Mouse (Mus musculus): ENCODE results near the gene Sept6. TPM values are rescaled to one million over a fixed set of nuclear protein-coding genes. Genes with fewer than 3 reads are reported as not detected.

Gene Sept6
- polyA plus RNA-seq, 1 experiment from 2014 or later = 21.0 TPM

- no peak overlapping the region for H3K4me3 ChIP-seq (ENCODE audit: low read depth, low read length)
- H3K27me3 ChIP-seq (ENCODE audit: control insufficient read depth, insufficient read depth, low read length) = no peaks in the 10 kb centered on the region
- WGBS = 68% methylated on average over 3 of the region's 3 CpGs
- no peaks in the 10 kb centered on the region for H3K36me3 ChIP-seq (ENCODE audit: control insufficient read depth, insufficient read depth, low read length)
- no peaks in the 10 kb centered on the region for H3K4me1 ChIP-seq (ENCODE audit: control insufficient read depth, insufficient read depth, low read length)
- H3K9me3 ChIP-seq (ENCODE audit: control insufficient read depth, low read depth, low read length) = no peaks in the 10 kb centered on the region
- H3K4me2 ChIP-seq (replicated peaks; ENCODE audit: low read depth, low read length) = no peak overlapping the region
- no peak for ATAC-seq (ENCODE audit: insufficient number of reproducible peaks, insufficient read depth, low FRiP score, low read depth)
- H3K27ac ChIP-seq (ENCODE audit: low read length) = no peak overlapping the region
- no peak overlapping the region for H3K9ac ChIP-seq (replicated peaks; ENCODE audit: low read depth, low read length)
Measured at GRCm38 (mm10) chrX:36941106-36941505, 50.5 kb downstream of the Sept6 start.

GRCm38 (mm10) chrX:36939806-36940413, 51.7 kb downstream of the Sept6 start:
- Histone ChIP-seq H3K27ac (ENCODE audit: low read length) (no peak overlapping the region), H3K4me1 (ENCODE audit: control insufficient read depth, insufficient read depth, low read length) (no peaks in the 10 kb centered on the region), H3K9ac (replicated peaks; ENCODE audit: low read depth, low read length) (no peak overlapping the region), H3K27me3 (ENCODE audit: control insufficient read depth, insufficient read depth, low read length) (no peaks in the 10 kb centered on the region), H3K9me3 (ENCODE audit: control insufficient read depth, low read depth, low read length) (no peaks in the 10 kb centered on the region), H3K36me3 (ENCODE audit: control insufficient read depth, insufficient read depth, low read length) (no peaks in the 10 kb centered on the region), H3K4me3 (ENCODE audit: low read depth, low read length) (no peak overlapping the region), H3K4me2 (replicated peaks; ENCODE audit: low read depth, low read length) (no peak overlapping the region)
- 75% methylated on average over 4 of the region's 4 CpGs for WGBS
- ATAC-seq (ENCODE audit: insufficient number of reproducible peaks, insufficient read depth, low FRiP score, low read depth) = no peak; the same call in 1 of the 2 replicates

- H3K27me3 ChIP-seq (ENCODE audit: control insufficient read depth, insufficient read depth, low read length) = no peaks in the 10 kb centered on the region
- H3K9ac ChIP-seq (replicated peaks; ENCODE audit: low read depth, low read length) = no peak overlapping the region
- H3K36me3 ChIP-seq (ENCODE audit: control insufficient read depth, insufficient read depth, low read length) = no peaks in the 10 kb centered on the region
- H3K4me3 ChIP-seq (ENCODE audit: low read depth, low read length) = no peak overlapping the region
- no peak for ATAC-seq (ENCODE audit: insufficient number of reproducible peaks, insufficient read depth, low FRiP score, low read depth)
- no peaks in the 10 kb centered on the region for H3K4me1 ChIP-seq (ENCODE audit: control insufficient read depth, insufficient read depth, low read length)
- 70% methylated on average over 7 of the region's 7 CpGs for WGBS
- H3K9me3 ChIP-seq (ENCODE audit: control insufficient read depth, low read depth, low read length) = no peaks in the 10 kb centered on the region
- H3K4me2 ChIP-seq (replicated peaks; ENCODE audit: low read depth, low read length) = no peak overlapping the region
- no peak overlapping the region for H3K27ac ChIP-seq (ENCODE audit: low read length)
Measured at GRCm38 (mm10) chrX:36935326-36935966, 56.1 kb downstream of the Sept6 start.

- H3K9me3 ChIP-seq (ENCODE audit: control insufficient read depth, low read depth, low read length) = no peaks in the 10 kb centered on the region
- no peaks in the 10 kb centered on the region for H3K4me1 ChIP-seq (ENCODE audit: control insufficient read depth, insufficient read depth, low read length)
- no peak for ATAC-seq (ENCODE audit: insufficient number of reproducible peaks, insufficient read depth, low FRiP score, low read depth)
- no peak overlapping the region for H3K9ac ChIP-seq (replicated peaks; ENCODE audit: low read depth, low read length)
- no peak overlapping the region for H3K4me2 ChIP-seq (replicated peaks; ENCODE audit: low read depth, low read length)
- H3K27ac ChIP-seq (ENCODE audit: low read length) = no peak overlapping the region
- H3K27me3 ChIP-seq (ENCODE audit: control insufficient read depth, insufficient read depth, low read length) = no peaks in the 10 kb centered on the region
- H3K4me3 ChIP-seq (ENCODE audit: low read depth, low read length) = no peak overlapping the region
- 54% methylated on average over 1 of the region's 1 CpGs for WGBS
- H3K36me3 ChIP-seq (ENCODE audit: control insufficient read depth, insufficient read depth, low read length) = no peaks in the 10 kb centered on the region
Measured at GRCm38 (mm10) chrX:36930574-36930973, 61.0 kb downstream of the Sept6 start.

GRCm38 (mm10) chrX:36929694-36930093, 61.9 kb downstream of the Sept6 start:
- WGBS = 66% methylated on average over 4 of the region's 4 CpGs
- Histone ChIP-seq H3K4me1 (ENCODE audit: control insufficient read depth, insufficient read depth, low read length) (no peaks in the 10 kb centered on the region), H3K9me3 (ENCODE audit: control insufficient read depth, low read depth, low read length) (no peaks in the 10 kb centered on the region), H3K27me3 (ENCODE audit: control insufficient read depth, insufficient read depth, low read length) (no peaks in the 10 kb centered on the region), H3K9ac (replicated peaks; ENCODE audit: low read depth, low read length) (no peak overlapping the region), H3K27ac (ENCODE audit: low read length) (no peak overlapping the region), H3K36me3 (ENCODE audit: control insufficient read depth, insufficient read depth, low read length) (no peaks in the 10 kb centered on the region), H3K4me2 (replicated peaks; ENCODE audit: low read depth, low read length) (no peak overlapping the region), H3K4me3 (ENCODE audit: low read depth, low read length) (no peak overlapping the region)
- ATAC-seq (ENCODE audit: insufficient number of reproducible peaks, insufficient read depth, low FRiP score, low read depth) = no peak

GRCm38 (mm10) chrX:36928791-36929190, 62.8 kb downstream of the Sept6 start:
- no peaks in the 10 kb centered on the region for H3K36me3 ChIP-seq (ENCODE audit: control insufficient read depth, insufficient read depth, low read length)
- ATAC-seq (ENCODE audit: insufficient number of reproducible peaks, insufficient read depth, low FRiP score, low read depth) = no peak
- H3K9ac ChIP-seq (replicated peaks; ENCODE audit: low read depth, low read length) = no peak overlapping the region
- H3K27ac ChIP-seq (ENCODE audit: low read length) = no peak overlapping the region
- H3K4me3 ChIP-seq (ENCODE audit: low read depth, low read length) = no peak overlapping the region
- H3K27me3 ChIP-seq (ENCODE audit: control insufficient read depth, insufficient read depth, low read length) = no peaks in the 10 kb centered on the region
- no peak overlapping the region for H3K4me2 ChIP-seq (replicated peaks; ENCODE audit: low read depth, low read length)
- H3K9me3 ChIP-seq (ENCODE audit: control insufficient read depth, low read depth, low read length) = no peaks in the 10 kb centered on the region
- H3K4me1 ChIP-seq (ENCODE audit: control insufficient read depth, insufficient read depth, low read length) = no peaks in the 10 kb centered on the region
- WGBS = 81% methylated on average over 4 of the region's 4 CpGs

- H3K9ac ChIP-seq (replicated peaks; ENCODE audit: low read depth, low read length) = no peak overlapping the region
- no peak overlapping the region for H3K27ac ChIP-seq (ENCODE audit: low read length)
- no peaks in the 10 kb centered on the region for H3K4me1 ChIP-seq (ENCODE audit: control insufficient read depth, insufficient read depth, low read length)
- H3K4me3 ChIP-seq (ENCODE audit: low read depth, low read length) = no peak overlapping the region
- H3K27me3 ChIP-seq (ENCODE audit: control insufficient read depth, insufficient read depth, low read length) = no peaks in the 10 kb centered on the region
- H3K9me3 ChIP-seq (ENCODE audit: control insufficient read depth, low read depth, low read length) = no peaks in the 10 kb centered on the region
- no peak for ATAC-seq (ENCODE audit: insufficient number of reproducible peaks, insufficient read depth, low FRiP score, low read depth)
- WGBS = 86% methylated on average over 4 of the region's 4 CpGs
- no peak overlapping the region for H3K4me2 ChIP-seq (replicated peaks; ENCODE audit: low read depth, low read length)
- H3K36me3 ChIP-seq (ENCODE audit: control insufficient read depth, insufficient read depth, low read length) = no peaks in the 10 kb centered on the region
Measured at GRCm38 (mm10) chrX:36921346-36921745, 70.2 kb downstream of the Sept6 start.

- WGBS = 78% methylated on average over 1 of the region's 1 CpGs
- H3K4me3 ChIP-seq (ENCODE audit: low read depth, low read length) = no peak overlapping the region
- H3K9ac ChIP-seq (replicated peaks; ENCODE audit: low read depth, low read length) = no peak overlapping the region
- ATAC-seq (ENCODE audit: insufficient number of reproducible peaks, insufficient read depth, low FRiP score, low read depth) = no peak
- H3K36me3 ChIP-seq (ENCODE audit: control insufficient read depth, insufficient read depth, low read length) = no peaks in the 10 kb centered on the region
- no peaks in the 10 kb centered on the region for H3K27me3 ChIP-seq (ENCODE audit: control insufficient read depth, insufficient read depth, low read length)
- H3K4me2 ChIP-seq (replicated peaks; ENCODE audit: low read depth, low read length) = no peak overlapping the region
- no peak overlapping the region for H3K27ac ChIP-seq (ENCODE audit: low read length)
- H3K4me1 ChIP-seq (ENCODE audit: control insufficient read depth, insufficient read depth, low read length) = no peaks in the 10 kb centered on the region
- no peaks in the 10 kb centered on the region for H3K9me3 ChIP-seq (ENCODE audit: control insufficient read depth, low read depth, low read length)
Measured at GRCm38 (mm10) chrX:36917749-36918148, 73.8 kb downstream of the Sept6 start.

- H3K4me1 ChIP-seq (ENCODE audit: control insufficient read depth, insufficient read depth, low read length) = no peaks in the 10 kb centered on the region
- H3K27ac ChIP-seq (ENCODE audit: low read length) = no peak overlapping the region
- H3K27me3 ChIP-seq (ENCODE audit: control insufficient read depth, insufficient read depth, low read length) = no peaks in the 10 kb centered on the region
- no peaks in the 10 kb centered on the region for H3K36me3 ChIP-seq (ENCODE audit: control insufficient read depth, insufficient read depth, low read length)
- H3K9me3 ChIP-seq (ENCODE audit: control insufficient read depth, low read depth, low read length) = no peaks in the 10 kb centered on the region
- no peak overlapping the region for H3K4me2 ChIP-seq (replicated peaks; ENCODE audit: low read depth, low read length)
- 46% methylated on average over 12 of the region's 12 CpGs for WGBS
- no peak for ATAC-seq (ENCODE audit: insufficient number of reproducible peaks, insufficient read depth, low FRiP score, low read depth)
- no peak overlapping the region for H3K9ac ChIP-seq (replicated peaks; ENCODE audit: low read depth, low read length)
- H3K4me3 ChIP-seq (ENCODE audit: low read depth, low read length) = no peak overlapping the region
Measured at GRCm38 (mm10) chrX:36911343-36911742, 80.3 kb downstream of the Sept6 start.
